Mouse (Mus musculus) neural tube, embryonic 10.5 days (tissue): ENCODE measurements around the gene Gal.

Experiments used
- DNase-seq: peaks from one replicate; pipeline ENCODE4 v3.0.0-alpha.2; 2017; ENCODE audit warnings: low spot score; ENCODE audit errors: extremely low spot score

Gal gene

GRCm38 (mm10) chr19:3419251-3419650 lies 4.9 kb upstream of the Gal start:
- DNase-seq: no peak

DNA sequence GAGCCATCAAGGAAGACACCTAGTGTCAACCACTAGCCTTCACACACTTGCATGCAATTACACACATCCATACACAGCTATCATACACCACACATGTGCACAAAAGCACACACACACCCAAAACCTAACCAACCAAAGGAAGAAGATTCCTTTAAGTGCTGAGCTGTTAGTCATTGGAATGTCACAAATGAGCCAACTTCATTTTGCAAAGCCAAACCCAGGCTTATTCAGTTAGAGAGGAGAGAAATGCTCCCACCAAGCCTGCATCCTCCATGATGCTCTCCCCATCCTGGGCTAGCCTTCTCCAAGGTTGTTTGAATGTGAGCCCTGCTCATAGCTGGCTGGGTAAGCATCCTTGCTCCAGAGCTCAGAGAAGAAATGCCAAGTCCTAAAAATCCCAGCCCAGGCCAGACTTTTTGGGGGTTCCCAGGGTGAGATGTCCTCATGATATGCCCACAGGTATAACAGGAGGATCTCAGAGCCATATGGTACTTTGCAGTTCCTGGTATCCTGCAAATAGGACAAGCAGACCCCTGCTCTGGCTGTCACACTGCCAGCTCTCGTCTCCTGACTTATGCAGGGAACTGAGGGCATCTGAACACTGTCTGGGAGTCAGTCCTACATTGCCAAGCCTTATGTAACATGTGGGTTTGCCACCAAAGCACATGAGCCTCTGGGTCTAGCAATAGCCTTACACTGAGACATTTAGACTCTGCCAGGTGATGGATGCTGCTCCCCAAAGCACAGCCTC lies 8.6 kb downstream of the Gal start:
- no peak for DNase-seq

GRCm38 (mm10) chr19:3404030-3404429 lies 10.3 kb downstream of the Gal start:
- no peak for DNase-seq

GRCm38 (mm10) chr19:3402390-3402789 lies 12.0 kb downstream of the Gal start:
- DNase-seq: no peak

DNA sequence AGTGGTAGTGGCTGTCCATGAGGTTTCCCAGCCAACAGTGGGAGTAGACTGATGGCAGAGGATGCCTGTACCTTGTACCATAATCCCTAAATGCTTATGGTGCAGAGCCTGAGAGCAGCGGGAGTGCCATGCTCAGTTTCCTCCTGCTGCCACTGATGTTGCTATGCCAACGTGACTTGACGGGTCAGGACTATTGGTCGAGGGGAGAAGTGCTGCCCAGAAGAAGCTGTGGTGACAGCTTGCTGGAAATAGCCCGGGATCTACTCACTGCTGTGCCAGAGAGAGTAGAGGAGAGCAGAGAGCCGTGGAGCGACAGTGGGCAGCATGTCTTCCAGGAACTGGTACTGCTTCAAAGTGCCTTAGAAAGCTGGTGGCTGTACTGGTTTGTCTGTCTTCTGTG lies 12.4 kb downstream of the Gal start:
- no peak for DNase-seq

GRCm38 (mm10) chr19:3401504-3401903 lies 12.8 kb downstream of the Gal start:
- DNase-seq: no peak

- DNase-seq: no peak
Measured at GRCm38 (mm10) chr19:3400057-3400456, 14.3 kb downstream of the Gal start.

- no peak for DNase-seq
Measured at GRCm38 (mm10) chr19:3394216-3394615, 20.1 kb downstream of the Gal start.

DNA sequence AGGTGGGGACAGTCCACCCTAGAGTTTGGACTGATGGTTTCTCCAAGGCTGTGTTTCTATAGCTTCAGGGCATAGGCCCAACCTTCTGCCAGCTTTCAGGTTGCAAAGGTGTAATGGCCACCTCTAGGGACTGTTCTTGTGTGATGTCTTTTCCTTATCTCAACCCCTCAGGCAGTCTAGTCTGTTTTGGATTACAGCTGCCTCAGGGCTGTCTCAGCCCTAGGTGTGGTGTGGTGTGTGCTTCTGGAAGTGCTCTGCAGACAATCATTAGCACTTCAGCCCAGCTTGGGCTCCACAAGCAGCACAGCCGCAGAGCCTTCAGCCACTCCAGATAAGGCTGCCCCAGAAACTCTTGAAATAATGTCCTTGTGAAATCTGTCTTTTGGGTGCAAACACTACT lies 22.0 kb downstream of the Gal start:
- DNase-seq: no peak

GRCm38 (mm10) chr19:3389089-3389488 lies 25.3 kb downstream of the Gal start:
- peak; percentile 88 for DNase-seq

GRCm38 (mm10) chr19:3388629-3389057 lies 25.7 kb downstream of the Gal start, which contains the start of gene Tesmin:
Gene Tesmin, plus strand, starts transcription at chr19:3388857.
- DNase-seq: peak; percentile 81

DNA sequence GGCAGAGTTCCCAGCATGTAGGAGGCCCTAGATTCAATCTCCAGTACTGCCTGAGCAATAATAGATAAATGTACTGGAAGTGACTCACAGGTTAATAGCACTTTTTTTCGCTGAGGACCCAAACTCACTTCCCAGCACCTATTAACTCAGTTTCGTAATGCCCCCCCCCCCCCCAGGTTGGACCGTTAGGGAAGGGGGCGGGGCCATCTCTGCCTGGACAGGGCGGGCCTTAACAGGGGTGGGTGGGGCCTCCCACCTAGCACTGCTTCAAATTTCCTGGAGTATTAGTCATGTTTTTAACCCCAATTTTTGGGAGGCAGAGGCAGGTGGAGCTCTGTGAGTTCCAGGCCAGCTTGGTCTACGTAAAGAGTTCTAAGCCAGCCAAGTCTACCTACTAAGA lies 26.3 kb downstream of the Gal start:
- no peak for DNase-seq

DNA sequence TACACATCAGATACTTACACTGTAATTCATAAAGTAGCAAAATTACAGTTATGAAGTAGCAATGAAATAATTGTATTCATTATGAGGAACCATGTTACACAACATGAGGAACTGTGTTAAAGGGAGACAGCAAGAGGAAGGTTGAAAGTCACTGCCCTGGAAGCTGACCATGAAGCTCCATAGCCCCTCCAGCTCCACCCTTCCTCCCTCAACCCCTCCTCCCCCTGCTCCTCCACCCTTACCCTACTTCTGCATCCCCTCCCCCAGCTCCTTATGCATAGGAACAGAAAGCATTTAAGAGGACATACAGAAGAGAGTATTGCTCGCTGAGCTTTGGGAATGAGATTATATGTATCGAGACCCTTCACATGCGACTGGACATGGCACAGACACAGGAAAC lies 35.7 kb downstream of the Gal start:
- no peak for DNase-seq

DNA sequence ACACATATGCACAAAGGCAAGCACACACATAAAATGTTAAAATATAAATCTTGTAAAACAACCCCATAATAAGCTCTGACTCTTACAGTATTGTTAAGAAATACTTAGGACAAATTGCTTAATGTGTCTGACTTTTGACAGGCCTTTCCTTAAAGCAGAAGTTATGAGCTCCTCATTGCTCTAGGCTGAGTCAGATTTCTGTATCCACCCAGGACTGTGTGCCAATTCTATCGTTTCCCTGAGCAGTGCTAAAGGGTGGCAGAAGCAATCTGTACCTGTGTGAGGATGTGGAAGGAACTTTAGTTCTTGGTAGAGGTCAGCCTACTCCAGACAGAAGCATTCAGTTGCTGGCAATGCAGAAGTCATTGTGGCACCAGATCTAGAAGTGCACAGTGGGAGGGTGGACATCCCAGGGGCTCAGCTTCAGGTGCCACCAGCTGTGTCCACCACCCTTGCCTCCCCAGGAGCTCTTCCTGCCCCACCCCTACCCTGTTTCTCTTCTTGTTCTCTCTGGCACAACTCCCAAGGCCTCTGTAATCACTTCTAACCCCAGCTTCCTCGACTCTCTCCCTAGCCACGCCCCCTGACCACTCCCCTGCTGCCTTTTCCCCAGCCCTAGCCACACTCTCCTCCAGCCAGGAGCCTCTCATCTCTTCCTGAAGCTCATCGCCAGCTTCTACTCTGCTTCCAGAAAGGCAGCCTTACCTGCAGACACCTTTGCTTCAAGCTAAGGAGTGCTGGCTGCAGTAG lies 37.2 kb downstream of the Gal start:
- DNase-seq: no peak

DNA sequence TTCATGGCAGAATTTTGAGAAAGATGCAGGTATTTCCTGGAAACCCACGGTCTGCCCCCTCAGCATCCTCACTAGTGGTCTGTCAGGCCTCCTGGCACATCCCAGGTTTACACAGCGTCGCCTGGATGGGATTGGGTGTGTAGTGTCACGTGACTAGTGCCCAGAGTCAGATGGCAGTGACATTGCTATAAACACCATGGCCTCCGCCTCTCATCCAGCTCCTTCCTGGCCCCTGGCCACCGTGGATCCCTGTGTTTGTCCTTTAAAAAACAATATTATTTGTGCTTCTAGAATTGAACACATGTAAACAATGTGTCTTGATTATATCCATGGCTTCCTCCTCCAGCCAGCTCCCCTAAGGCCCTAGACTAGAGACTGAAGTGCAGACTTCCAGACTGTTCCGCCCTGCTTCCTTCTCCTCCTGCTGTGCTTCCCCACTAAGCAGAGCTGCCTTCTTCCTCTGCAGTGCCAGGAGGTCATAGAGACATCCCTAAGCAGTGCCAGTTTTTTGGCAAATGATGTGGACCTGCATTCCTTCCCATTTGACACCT lies 38.3 kb downstream of the Gal start:
- no peak for DNase-seq

- DNase-seq: no peak
Measured at GRCm38 (mm10) chr19:3374028-3374427, 40.3 kb downstream of the Gal start.

DNA sequence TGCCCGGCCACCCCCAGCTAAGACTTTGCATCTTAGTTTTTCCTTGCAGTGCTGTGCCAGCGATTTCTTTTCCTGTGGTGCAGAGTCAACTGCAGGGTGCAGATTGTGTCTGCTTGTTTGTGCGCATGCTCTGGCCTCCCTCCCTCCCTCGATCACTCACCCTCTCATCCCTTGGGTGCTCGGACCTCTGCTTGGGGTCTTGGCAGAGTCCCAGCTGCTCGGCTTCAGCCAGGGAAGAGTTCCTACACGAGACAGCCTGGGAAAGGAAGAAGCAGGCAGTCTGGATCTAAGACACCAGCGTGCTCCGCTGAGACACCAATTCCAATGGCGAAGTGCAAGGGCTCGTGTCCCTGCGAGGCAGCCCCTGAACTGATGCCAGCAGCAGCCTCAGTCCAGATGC lies 41.0 kb downstream of the Gal start:
- no peak for DNase-seq

- DNase-seq: no peak
Measured at GRCm38 (mm10) chr19:3368276-3368675, 46.1 kb downstream of the Gal start.

GRCm38 (mm10) chr19:3365089-3365488 lies 49.3 kb downstream of the Gal start:
- DNase-seq: no peak

DNA sequence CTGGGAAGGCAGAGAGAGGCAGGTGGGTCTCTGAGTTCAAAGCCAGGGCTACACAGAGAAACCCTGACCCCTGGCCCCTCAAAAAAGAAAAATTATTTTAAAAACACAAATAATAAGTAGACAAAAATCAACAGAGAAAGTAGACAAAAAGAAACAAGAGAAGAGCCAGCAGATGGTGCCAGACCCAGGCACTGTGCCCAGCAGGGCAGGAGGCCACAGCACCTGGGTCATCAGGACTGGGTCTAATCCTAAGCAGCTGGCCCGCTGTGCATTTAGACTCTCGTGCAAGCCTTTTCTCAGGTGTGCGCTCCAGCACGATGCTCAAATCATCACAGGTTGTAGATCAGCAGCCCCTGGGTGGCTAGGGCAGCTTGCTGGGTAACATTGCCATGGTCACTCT lies 50.8 kb downstream of the Gal start:
- no peak for DNase-seq
